Mouse (Mus musculus): ENCODE results near the gene Retreg3. TPM values are rescaled to one million over a fixed set of nuclear protein-coding genes. Genes with fewer than 3 reads are reported as not detected.
"Not testable (repeated sequence)": the region's sequence is repeated elsewhere in the genome, so short reads cannot be mapped to it uniquely, and the experiment has no call there.

Gene Retreg3
- polyA plus RNA-seq, 1 experiment from 2014 or later, result 10.6 TPM

DNA sequence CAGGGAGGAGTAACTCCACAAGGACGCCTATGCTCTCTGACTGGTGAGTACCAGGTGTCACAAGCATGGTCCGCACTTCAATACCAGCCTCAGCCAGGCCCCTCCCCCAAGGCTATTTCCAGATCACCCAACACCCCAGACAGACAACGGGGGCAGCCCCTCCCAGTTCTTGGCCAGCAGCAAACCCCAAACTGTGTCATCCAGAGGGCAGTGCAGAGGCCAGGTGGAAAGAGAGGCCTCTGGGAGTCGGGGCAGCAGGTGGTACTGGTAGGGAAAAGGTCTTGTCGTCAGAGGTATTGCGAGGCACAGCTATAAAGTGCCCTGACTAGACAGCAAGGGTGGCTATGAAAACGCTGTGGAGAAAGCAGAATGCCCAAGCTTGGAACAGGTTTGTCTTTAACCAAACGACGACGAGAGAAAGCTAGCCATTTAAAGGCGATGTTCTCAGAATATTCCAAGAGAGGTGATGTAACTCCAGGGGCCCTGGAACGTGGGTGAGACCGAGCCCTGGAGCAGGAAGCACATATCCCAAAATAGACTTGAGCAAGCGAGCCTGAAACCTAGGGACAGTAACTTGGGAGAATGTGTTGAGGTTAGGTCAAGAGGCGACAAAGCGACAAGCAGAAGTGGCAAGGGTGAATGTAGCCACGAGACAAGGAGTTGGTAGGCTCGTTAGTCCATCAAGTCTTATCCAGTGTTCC, 10.5 kb upstream of the Retreg3 start:
- Histone ChIP-seq H3K27ac (ENCODE audit: low read depth, low read length) (no peak overlapping the region), H3K27me3 (ENCODE audit: control insufficient read depth, insufficient read depth, low read length) (no peaks in the 10 kb centered on the region), H3K9me3 (ENCODE audit: control insufficient read depth, low read length) (no peaks in the 10 kb centered on the region), H3K4me3 (ENCODE audit: low read depth, low read length) (no peak overlapping the region), H3K36me3 (ENCODE audit: control insufficient read depth, insufficient read depth, low read length) (peaks cover 14% of the 10 kb centered on the region; the same call in 1 of the 2 replicates), H3K4me1 (ENCODE audit: control insufficient read depth, insufficient read depth, low read length) (no peaks in the 10 kb centered on the region), H3K9ac (replicated peaks; ENCODE audit: low read depth, low read length) (no peak overlapping the region), H3K4me2 (ENCODE audit: low read depth, low read length) (no peak overlapping the region)
- ATAC-seq (ENCODE audit: low read depth), result no peak
- WGBS, result 50% methylated on average over 18 of the region's 18 CpGs

DNA sequence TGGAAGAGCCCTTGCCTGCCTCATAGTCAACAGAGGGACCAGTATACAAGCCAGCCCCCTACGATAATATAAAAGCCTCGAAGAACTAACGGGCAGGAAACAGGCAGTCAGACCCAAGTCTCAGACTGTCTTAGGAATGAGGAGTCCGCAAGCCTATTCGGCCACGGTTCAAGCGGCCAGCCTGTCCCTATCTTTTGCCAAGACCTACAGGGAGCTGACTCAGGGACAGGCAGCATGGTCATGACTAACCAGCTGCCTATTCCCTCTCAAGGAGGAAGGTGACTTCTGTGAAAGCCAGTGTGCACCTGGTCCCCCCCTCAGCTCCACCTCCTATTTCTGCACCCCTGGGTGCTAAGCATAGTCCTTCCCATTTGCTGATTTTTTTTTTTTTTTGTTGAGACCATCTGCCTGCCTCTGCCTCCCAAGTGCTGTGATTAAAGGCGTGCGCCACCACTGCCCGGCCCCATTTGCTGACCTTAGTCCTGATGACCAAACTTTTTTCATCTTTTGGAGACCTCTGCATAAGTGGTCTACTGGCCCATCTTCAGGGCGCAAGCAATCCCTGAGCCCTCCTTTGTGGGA, 9.4 kb upstream of the Retreg3 start:
- no peak overlapping the region for H3K27ac ChIP-seq (ENCODE audit: low read depth, low read length)
- 88% methylated on average over 11 of the region's 11 CpGs for WGBS
- ATAC-seq (ENCODE audit: low read depth), result no peak

GRCm38 (mm10) chr11:101127075-101127474, 7.4 kb upstream of the Retreg3 start:
- H3K36me3 ChIP-seq (ENCODE audit: control insufficient read depth, insufficient read depth, low read length), result peaks cover 23% of the 10 kb centered on the region; the same call in 1 of the 2 replicates
- H3K4me1 ChIP-seq (ENCODE audit: control insufficient read depth, insufficient read depth, low read length), result no peaks in the 10 kb centered on the region
- 75% methylated on average over 1 of the region's 1 CpGs for WGBS
- ATAC-seq (ENCODE audit: low read depth), result no peak
- H3K9ac ChIP-seq (replicated peaks; ENCODE audit: low read depth, low read length), result no peak overlapping the region
- no peak overlapping the region for H3K27ac ChIP-seq (ENCODE audit: low read depth, low read length)
- H3K27me3 ChIP-seq (ENCODE audit: control insufficient read depth, insufficient read depth, low read length), result no peaks in the 10 kb centered on the region
- H3K4me3 ChIP-seq (ENCODE audit: low read depth, low read length), result no peak overlapping the region
- H3K9me3 ChIP-seq (ENCODE audit: control insufficient read depth, low read length), result no peaks in the 10 kb centered on the region
- no peak overlapping the region for H3K4me2 ChIP-seq (ENCODE audit: low read depth, low read length)

More for the DNA sequence above, 9.4 kb upstream of the Retreg3 start:
- Histone ChIP-seq H3K4me3 (ENCODE audit: low read depth, low read length) (no peak overlapping the region), H3K36me3 (ENCODE audit: control insufficient read depth, insufficient read depth, low read length) (peaks cover 14% of the 10 kb centered on the region; the same call in 1 of the 2 replicates), H3K27me3 (ENCODE audit: control insufficient read depth, insufficient read depth, low read length) (no peaks in the 10 kb centered on the region), H3K9ac (replicated peaks; ENCODE audit: low read depth, low read length) (no peak overlapping the region), H3K9me3 (ENCODE audit: control insufficient read depth, low read length) (no peaks in the 10 kb centered on the region), H3K4me1 (ENCODE audit: control insufficient read depth, insufficient read depth, low read length) (no peaks in the 10 kb centered on the region), H3K4me2 (ENCODE audit: low read depth, low read length) (no peak overlapping the region)

DNA sequence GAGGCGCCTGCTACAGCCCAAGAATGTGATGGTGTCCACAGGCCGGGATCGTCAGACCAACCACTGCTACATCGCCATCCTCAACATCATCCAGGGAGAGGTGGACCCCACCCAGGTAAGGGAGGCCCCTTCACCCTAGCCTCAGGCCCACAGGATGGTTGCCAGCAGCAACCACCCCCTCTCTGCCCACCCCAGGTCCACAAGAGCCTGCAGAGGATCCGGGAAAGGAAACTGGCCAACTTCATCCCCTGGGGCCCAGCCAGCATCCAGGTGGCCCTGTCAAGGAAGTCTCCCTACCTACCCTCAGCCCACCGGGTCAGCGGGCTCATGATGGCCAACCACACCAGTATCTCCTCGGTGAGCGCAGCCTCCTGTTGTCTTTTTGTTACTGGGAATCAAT, 5.3 kb upstream of the Retreg3 start:
- H3K9me3 ChIP-seq (ENCODE audit: control insufficient read depth, low read length); H3K4me2 ChIP-seq (ENCODE audit: low read depth, low read length); H3K9ac ChIP-seq (replicated peaks; ENCODE audit: low read depth, low read length); H3K4me1 ChIP-seq (ENCODE audit: control insufficient read depth, insufficient read depth, low read length); H3K4me3 ChIP-seq (ENCODE audit: low read depth, low read length); H3K27me3 ChIP-seq (ENCODE audit: control insufficient read depth, insufficient read depth, low read length); ATAC-seq (ENCODE audit: low read depth); H3K27ac ChIP-seq (ENCODE audit: low read depth, low read length): not testable (repeated sequence)
- H3K36me3 ChIP-seq (ENCODE audit: control insufficient read depth, insufficient read depth, low read length), result peaks cover 23% of the 10 kb centered on the region; the same call in 1 of the 2 replicates
- WGBS, result 98% methylated on average over 6 of the region's 9 CpGs

DNA sequence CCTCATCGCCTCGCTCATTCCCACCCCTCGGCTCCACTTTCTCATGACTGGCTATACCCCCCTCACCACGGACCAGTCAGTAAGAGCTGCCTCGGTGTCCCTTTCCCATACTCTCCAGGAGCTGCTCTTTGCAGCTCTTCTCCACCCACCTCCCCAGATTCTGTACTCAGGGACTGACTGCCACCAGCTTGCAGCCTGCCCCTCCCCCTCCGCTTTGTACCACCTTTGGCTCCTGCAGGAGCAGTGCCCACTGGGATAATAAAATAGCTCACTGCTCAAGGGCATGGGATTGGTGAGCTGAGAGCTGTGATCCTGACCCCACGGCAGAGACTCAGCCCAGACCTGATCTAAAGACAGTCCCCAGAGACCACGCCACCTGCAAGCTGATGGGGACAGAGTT, 4.8 kb upstream of the Retreg3 start:
- peaks cover 23% of the 10 kb centered on the region; the same call in 1 of the 2 replicates for H3K36me3 ChIP-seq (ENCODE audit: control insufficient read depth, insufficient read depth, low read length)
- H3K4me3 ChIP-seq (ENCODE audit: low read depth, low read length); H3K4me2 ChIP-seq (ENCODE audit: low read depth, low read length); ATAC-seq (ENCODE audit: low read depth); H3K9ac ChIP-seq (replicated peaks; ENCODE audit: low read depth, low read length); H3K9me3 ChIP-seq (ENCODE audit: control insufficient read depth, low read length); H3K27me3 ChIP-seq (ENCODE audit: control insufficient read depth, insufficient read depth, low read length); H3K27ac ChIP-seq (ENCODE audit: low read depth, low read length); H3K4me1 ChIP-seq (ENCODE audit: control insufficient read depth, insufficient read depth, low read length): not testable (repeated sequence)
- WGBS, result 97% methylated on average over 8 of the region's 8 CpGs

- peak overlapping the region; percentile 82 for H3K27ac ChIP-seq (ENCODE audit: low read depth, low read length)
- H3K9me3 ChIP-seq (ENCODE audit: control insufficient read depth, low read length), result no peaks in the 10 kb centered on the region
- ATAC-seq (ENCODE audit: low read depth), result no peak
- peaks cover 14% of the 10 kb centered on the region; the same call in 1 of the 2 replicates for H3K36me3 ChIP-seq (ENCODE audit: control insufficient read depth, insufficient read depth, low read length)
- no peaks in the 10 kb centered on the region for H3K27me3 ChIP-seq (ENCODE audit: control insufficient read depth, insufficient read depth, low read length)
- WGBS, result 23% methylated on average over 19 of the region's 19 CpGs
- H3K9ac ChIP-seq (replicated peaks; ENCODE audit: low read depth, low read length), result peak overlapping the region; percentile 65
- peaks cover 23% of the 10 kb centered on the region for H3K4me1 ChIP-seq (ENCODE audit: control insufficient read depth, insufficient read depth, low read length)
- peak overlapping the region; percentile 85 for H3K4me2 ChIP-seq (ENCODE audit: low read depth, low read length)
- peak overlapping the region; percentile 78 for H3K4me3 ChIP-seq (ENCODE audit: low read depth, low read length)
Observed at GRCm38 (mm10) chr11:101120545-101121188, 974 bp upstream of the Retreg3 start.

- Histone ChIP-seq H3K4me2 (ENCODE audit: low read depth, low read length) (peak overlapping the region; percentile 91), H3K9ac (replicated peaks; ENCODE audit: low read depth, low read length) (peak overlapping the region; percentile 93), H3K4me3 (ENCODE audit: low read depth, low read length) (peak overlapping the region; percentile 78), H3K36me3 (ENCODE audit: control insufficient read depth, insufficient read depth, low read length) (peaks cover 10% of the 10 kb centered on the region; the same call in 1 of the 2 replicates), H3K27ac (ENCODE audit: low read depth, low read length) (peak overlapping the region; percentile 84), H3K27me3 (ENCODE audit: control insufficient read depth, insufficient read depth, low read length) (no peaks in the 10 kb centered on the region), H3K9me3 (ENCODE audit: control insufficient read depth, low read length) (no peaks in the 10 kb centered on the region), H3K4me1 (ENCODE audit: control insufficient read depth, insufficient read depth, low read length) (peaks cover 26% of the 10 kb centered on the region)
- peak; percentile 84 for ATAC-seq (ENCODE audit: low read depth)
- WGBS, result under 1% methylated on average over 35 of the region's 39 CpGs
Observed at GRCm38 (mm10) chr11:101119131-101119760, 447 bp downstream of the Retreg3 start.

- peaks cover 6% of the 10 kb centered on the region; the same call in 1 of the 2 replicates for H3K36me3 ChIP-seq (ENCODE audit: control insufficient read depth, insufficient read depth, low read length)
- H3K4me3 ChIP-seq (ENCODE audit: low read depth, low read length), result no peak overlapping the region
- peak overlapping the region; percentile 91 for H3K4me2 ChIP-seq (ENCODE audit: low read depth, low read length)
- no peaks in the 10 kb centered on the region for H3K27me3 ChIP-seq (ENCODE audit: control insufficient read depth, insufficient read depth, low read length)
- H3K9me3 ChIP-seq (ENCODE audit: control insufficient read depth, low read length), result no peaks in the 10 kb centered on the region
- peaks cover 26% of the 10 kb centered on the region for H3K4me1 ChIP-seq (ENCODE audit: control insufficient read depth, insufficient read depth, low read length)
- H3K27ac ChIP-seq (ENCODE audit: low read depth, low read length), result no peak overlapping the region
- 50% methylated on average over 4 of the region's 4 CpGs for WGBS
- no peak overlapping the region for H3K9ac ChIP-seq (replicated peaks; ENCODE audit: low read depth, low read length)
- no peak for ATAC-seq (ENCODE audit: low read depth)
Observed at GRCm38 (mm10) chr11:101118105-101118504, 1.6 kb downstream of the Retreg3 start.
